Mouse (Mus musculus) kidney, adult 2 months (tissue): ENCODE results near the gene Tmem102. TPM values are rescaled to one million over a fixed set of nuclear protein-coding genes. Genes with fewer than 3 reads are reported as not detected.
A peak's percentile ranks its signal among the peaks of the same experiment; 100 is the strongest.

ENCODE experiments used
- DNase-seq: peaks from one replicate; pipeline ENCODE4 v3.0.0; 2021
- H3K27ac ChIP-seq: fragments of 200-500 bp; 2 replicates; pipeline ENCODE4 v1.5.1; 2012; ENCODE audit warnings: low read depth, low read length, control low read depth, inconsistent platforms; ENCODE audit not compliant: insufficient read depth
- H3K27me3 ChIP-seq: fragments of 200-500 bp; replicated peaks from 2 replicates; pipeline ENCODE4 v1.6.1; 2012; ENCODE audit warnings: mild to moderate bottlenecking, moderate library complexity, low read length, inconsistent platforms; ENCODE audit not compliant: control insufficient read depth, insufficient read depth
- H3K36me3 ChIP-seq: fragments of 200-500 bp; 2 replicates; pipeline ENCODE4 v1.6.1; 2012; ENCODE audit warnings: mild to moderate bottlenecking, moderate library complexity, low read length, inconsistent platforms; ENCODE audit not compliant: control insufficient read depth, insufficient read depth
- H3K4me1 ChIP-seq: fragments of 200-500 bp; 2 replicates; pipeline ENCODE4 v1.6.1; 2011; ENCODE audit warnings: low read length; ENCODE audit not compliant: control insufficient read depth, insufficient read depth
- H3K4me3 ChIP-seq: fragments of 200-500 bp; 2 replicates; pipeline ENCODE4 v1.5.1; 2011; ENCODE audit warnings: mild to moderate bottlenecking, low read depth, low read length, control low read depth; ENCODE audit not compliant: insufficient read depth
- CTCF ChIP-seq: fragments of 200-500 bp; conservative IDR thresholded peaks from 2 replicates; pipeline ENCODE4 v1.5.1; 2011; ENCODE audit warnings: low read depth, mild to moderate bottlenecking, control low read depth, low read length, moderate library complexity, mixed read lengths; ENCODE audit not compliant: insufficient read depth, insufficient read length
- POLR2A ChIP-seq: fragments of 200-500 bp; IDR thresholded peaks from one replicate; pipeline ENCODE4 v1.6.1; 2011; ENCODE audit warnings: low read depth, low read length, control low read depth
- WGBS: fragments of 180-500 bp; shearing (Covaris S2); methylation state at CpG from one replicate; pipeline ENCODE4 v1.1.7; 2018; 5-methylcytosine and 5-hydroxymethylcytosine counted together
- polyA plus RNA-seq: library from polyadenylated mRNA; depleted of rRNA; stranded (reverse); fragments of >200 nt; gene quantifications from 2 replicates; pipeline ENCODE4 v1.2.3, GENCODE M21; 2012

The Tmem102 gene
- polyA plus RNA-seq, 1 experiment = 19.2 TPM

- DNase-seq = peak; percentile 32
- TF ChIP-seq CTCF = no peak
- TF ChIP-seq POLR2A = no peak
- no peaks in the 10 kb centered on the region for H3K27me3 ChIP-seq
- peak overlapping the region; percentile 65 for H3K4me3 ChIP-seq
- H3K27ac ChIP-seq = peak overlapping the region; percentile 37
- H3K36me3 ChIP-seq = no peaks in the 10 kb centered on the region
- H3K4me1 ChIP-seq = peaks cover 8% of the 10 kb centered on the region; the same call in 1 of the 2 replicates
- WGBS = 12% methylated on average over 37 of the region's 37 CpGs
Observed at GRCm38 (mm10) chr11:69846738-69847688, 41.6 kb upstream of the Tmem102 start.

- Histone ChIP-seq H3K4me3 (peak within 1 kb of the TSS; percentile 65), H3K36me3 (no peaks in the 10 kb centered on the region), H3K27ac (peak within 1 kb of the TSS; percentile 92), H3K27me3 (no peaks in the 10 kb centered on the region), H3K4me1 (peaks cover 8% of the 10 kb centered on the region; the same call in 1 of the 2 replicates)
- peak; percentile 97 for DNase-seq
- under 1% methylated on average over 37 of the region's 38 CpGs for WGBS
- peak; percentile 67 for TF ChIP-seq POLR2A
- TF ChIP-seq CTCF = no peak
Observed at GRCm38 (mm10) chr11:69846198-69846680, 40.8 kb upstream of the Tmem102 start, which contains the start of gene Plscr3. Gene Plscr3 (plus strand): TSS chr11:69846376.

- H3K4me3 ChIP-seq = peak overlapping the region; percentile 91
- WGBS = under 1% methylated on average over 7 of the region's 7 CpGs
- no peaks in the 10 kb centered on the region for H3K36me3 ChIP-seq
- peaks cover 6% of the 10 kb centered on the region for H3K4me1 ChIP-seq
- H3K27ac ChIP-seq = peak overlapping the region; percentile 90
- DNase-seq = no peak
- no peaks in the 10 kb centered on the region for H3K27me3 ChIP-seq
- TF ChIP-seq POLR2A (no peak), CTCF (no peak)
Observed at GRCm38 (mm10) chr11:69838714-69839104, 33.3 kb upstream of the Tmem102 start.

- WGBS = under 1% methylated on average over 34 of the region's 34 CpGs
- peak within 1 kb of the TSS; percentile 91 for H3K4me3 ChIP-seq
- peak; percentile 66 for TF ChIP-seq POLR2A
- TF ChIP-seq CTCF = no peak
Observed at GRCm38 (mm10) chr11:69837952-69838713, 32.7 kb upstream of the Tmem102 start, which contains the start of gene Tmem256. Gene Tmem256 (plus strand): TSS chr11:69838514.

GRCm38 (mm10) chr11:69837604-69837951, 32.2 kb upstream of the Tmem102 start, which contains the start of gene Nlgn2:
Gene Nlgn2 (minus strand): TSS chr11:69837784.
- Histone ChIP-seq H3K4me3 (peak within 1 kb of the TSS; percentile 91), H3K27ac (peak within 1 kb of the TSS; percentile 90), H3K36me3 (no peaks in the 10 kb centered on the region), H3K4me1 (peaks cover 6% of the 10 kb centered on the region), H3K27me3 (no peaks in the 10 kb centered on the region)
- under 1% methylated on average over 32 of the region's 32 CpGs for WGBS
- no peak for DNase-seq
- TF ChIP-seq POLR2A (no peak), CTCF (no peak)

More at GRCm38 (mm10) chr11:69837952-69838713, 32.7 kb upstream of the Tmem102 start, which contains the start of gene Tmem256:
- peak; percentile 99 for DNase-seq
- Histone ChIP-seq H3K4me1 (peaks cover 6% of the 10 kb centered on the region), H3K27ac (peak within 1 kb of the TSS; percentile 90), H3K36me3 (no peaks in the 10 kb centered on the region), H3K27me3 (no peaks in the 10 kb centered on the region)

GRCm38 (mm10) chr11:69836703-69837576, 31.5 kb upstream of the Tmem102 start:
- no peak for DNase-seq
- Histone ChIP-seq H3K27me3 (no peaks in the 10 kb centered on the region), H3K27ac (no peak overlapping the region), H3K4me1 (peaks cover 6% of the 10 kb centered on the region), H3K4me3 (peak overlapping the region; percentile 77), H3K36me3 (no peaks in the 10 kb centered on the region)
- WGBS = 7% methylated on average over 52 of the region's 52 CpGs
- TF ChIP-seq CTCF = no peak
- TF ChIP-seq POLR2A = no peak
